Mouse (Mus musculus) forebrain, postnatal 0 days (tissue): ENCODE measurements around the gene Dap. TPM values are rescaled to one million over a fixed set of nuclear protein-coding genes. Genes with fewer than 3 reads are reported as not detected.
A peak's percentile ranks its signal among the peaks of the same experiment; 100 is the strongest.

Source experiments
- ATAC-seq: fragments of 200-750 bp; cut with Nextera tagmentation; 2 replicates; pipeline ENCODE4 v1.8.0; 2017; ENCODE audit warnings: mild to moderate bottlenecking, moderate library complexity
- DNase-seq: peaks from one replicate; pipeline ENCODE4 v3.0.0-alpha.2; 2015
- H3K27ac ChIP-seq: fragments of 300-500 bp; sonication (generic); 2 replicates; pipeline ENCODE4 v1.5.1; 2014; ENCODE audit warnings: low read depth, mild to moderate bottlenecking, antibody characterized with exemption, low read length, moderate library complexity, mixed read lengths
- H3K27me3 ChIP-seq: fragments of 300-500 bp; sonication (generic); 2 replicates; pipeline ENCODE4 v1.6.1; 2014; ENCODE audit warnings: mild to moderate bottlenecking, low read length, mixed read lengths; ENCODE audit not compliant: insufficient read depth
- H3K36me3 ChIP-seq: fragments of 300-500 bp; sonication (generic); 2 replicates; pipeline ENCODE4 v1.6.1; 2014; ENCODE audit warnings: mild to moderate bottlenecking, moderate library complexity; ENCODE audit not compliant: insufficient read depth
- H3K4me1 ChIP-seq: fragments of 300-500 bp; sonication (generic); 2 replicates; pipeline ENCODE4 v1.6.1; 2014; ENCODE audit warnings: antibody characterized with exemption; ENCODE audit not compliant: insufficient read depth
- H3K4me2 ChIP-seq: fragments of 300-500 bp; sonication (generic); 2 replicates; pipeline ENCODE4 v1.6.1; 2014; ENCODE audit warnings: low read depth, mild to moderate bottlenecking, moderate library complexity
- H3K4me3 ChIP-seq: fragments of 300-500 bp; sonication (generic); 2 replicates; pipeline ENCODE4 v1.5.1; 2014; ENCODE audit warnings: low read depth, low read length, mixed read lengths
- H3K9ac ChIP-seq: fragments of 300-500 bp; sonication (generic); 2 replicates; pipeline ENCODE4 v1.6.1; 2014; ENCODE audit warnings: mild to moderate bottlenecking
- H3K9me3 ChIP-seq: fragments of 300-500 bp; sonication (generic); 2 replicates; pipeline ENCODE4 v1.6.1; 2016; ENCODE audit warnings: low read length
- CTCF ChIP-seq: sonication (generic); IDR thresholded peaks from 2 replicates; pipeline ENCODE4 v1.5.1; 2016; ENCODE audit warnings: antibody characterized with exemption, control low read depth, low read depth
- WGBS: fragments of 180-500 bp; shearing (Covaris S2); extraction: QIAGEN DNeasy Blood & Tissue Kit; methylation state at CpG from one replicate; pipeline ENCODE4 v1.1.7; 2014; 5-methylcytosine and 5-hydroxymethylcytosine counted together
- polyA plus RNA-seq: library from polyadenylated mRNA; unstranded; fragments of >200 nt; fragmentation: Nextera tagmentation; extraction: Ambion mirVana; gene quantifications from 2 replicates; pipeline ENCODE4 v1.2.1, GENCODE M21; 2015
- total RNA-seq: library from RNA; depleted of rRNA; stranded (reverse); fragments of >200 nt; gene quantifications from 2 replicates; pipeline ENCODE4 v1.2.3, GENCODE M21; 2014; rRNA removed

The Dap gene
- total and polyA plus RNA-seq, 2 experiments from 2014 or later, result 16.1 to 22.6 TPM

GRCm38 (mm10) chr15:31315630-31316231 is 91.6 kb downstream of the Dap start:
- H3K4me1 ChIP-seq, result peaks cover 5% of the 10 kb centered on the region
- WGBS, result 4% methylated on average over 5 of the region's 5 CpGs
- no peaks in the 10 kb centered on the region for H3K27me3 ChIP-seq
- no peak overlapping the region for H3K27ac ChIP-seq
- H3K9ac ChIP-seq, result no peak overlapping the region
- H3K4me3 ChIP-seq, result no peak overlapping the region
- H3K9me3 ChIP-seq, result no peaks in the 10 kb centered on the region
- no peaks in the 10 kb centered on the region for H3K36me3 ChIP-seq
- no peak overlapping the region for H3K4me2 ChIP-seq
- ATAC-seq (peak; percentile 95), DNase-seq (peak; percentile 92)
- TF ChIP-seq CTCF, result peak; percentile 90

- H3K36me3 ChIP-seq, result no peaks in the 10 kb centered on the region
- ATAC-seq, result no peak
- H3K4me1 ChIP-seq, result peaks cover 5% of the 10 kb centered on the region
- 94% methylated on average over 3 of the region's 3 CpGs for WGBS
- no peak overlapping the region for H3K27ac ChIP-seq
- no peak for TF ChIP-seq CTCF
- H3K9ac ChIP-seq, result no peak overlapping the region
- H3K4me3 ChIP-seq, result no peak overlapping the region
- no peaks in the 10 kb centered on the region for H3K27me3 ChIP-seq
- H3K4me2 ChIP-seq, result no peak overlapping the region
- DNase-seq, result no peak
- H3K9me3 ChIP-seq, result no peaks in the 10 kb centered on the region
Observed at GRCm38 (mm10) chr15:31317056-31317805, 93.1 kb downstream of the Dap start.

- H3K4me2 ChIP-seq, result no peak overlapping the region
- H3K36me3 ChIP-seq, result no peaks in the 10 kb centered on the region
- no peaks in the 10 kb centered on the region for H3K27me3 ChIP-seq
- no peak for TF ChIP-seq CTCF
- H3K27ac ChIP-seq, result no peak overlapping the region
- no peak overlapping the region for H3K9ac ChIP-seq
- DNase-seq (peak; percentile 58), ATAC-seq (no peak)
- no peak overlapping the region for H3K4me3 ChIP-seq
- H3K4me1 ChIP-seq, result peaks cover 5% of the 10 kb centered on the region
- WGBS, result 16% methylated on average over 6 of the region's 6 CpGs
- H3K9me3 ChIP-seq, result no peaks in the 10 kb centered on the region
Observed at GRCm38 (mm10) chr15:31318158-31318955, 94.2 kb downstream of the Dap start.

GRCm38 (mm10) chr15:31319046-31319445 is 94.9 kb downstream of the Dap start:
- no peak overlapping the region for H3K9ac ChIP-seq
- no peak overlapping the region for H3K4me3 ChIP-seq
- no peak overlapping the region for H3K27ac ChIP-seq
- H3K4me2 ChIP-seq, result no peak overlapping the region
- TF ChIP-seq CTCF, result no peak
- H3K4me1 ChIP-seq, result peaks cover 5% of the 10 kb centered on the region
- H3K36me3 ChIP-seq, result no peaks in the 10 kb centered on the region
- 49% methylated on average over 4 of the region's 4 CpGs for WGBS
- no peak for ATAC-seq
- H3K27me3 ChIP-seq, result no peaks in the 10 kb centered on the region
- no peak for DNase-seq
- H3K9me3 ChIP-seq, result no peaks in the 10 kb centered on the region

GRCm38 (mm10) chr15:31320598-31321377 is 96.7 kb downstream of the Dap start:
- H3K27ac ChIP-seq, result no peak overlapping the region
- H3K4me3 ChIP-seq, result no peak overlapping the region
- H3K27me3 ChIP-seq, result no peaks in the 10 kb centered on the region
- H3K9me3 ChIP-seq, result no peaks in the 10 kb centered on the region
- no peak for DNase-seq
- peak; percentile 42 for TF ChIP-seq CTCF
- 31% methylated on average over 12 of the region's 12 CpGs for WGBS
- H3K9ac ChIP-seq, result no peak overlapping the region
- H3K36me3 ChIP-seq, result no peaks in the 10 kb centered on the region
- 0 out of 2 replicates have a peak overlapping the region, but pooled peaks have one; percentile 2 for H3K4me2 ChIP-seq
- ATAC-seq, result no peak; the same call in 1 of the 2 replicates
- H3K4me1 ChIP-seq, result peaks cover 5% of the 10 kb centered on the region

GRCm38 (mm10) chr15:31323684-31324083 is 99.6 kb downstream of the Dap start:
- DNase-seq, result no peak
- Histone ChIP-seq H3K27me3 (no peaks in the 10 kb centered on the region), H3K9ac (no peak overlapping the region), H3K4me3 (no peak overlapping the region), H3K4me1 (no peaks in the 10 kb centered on the region; the same call in 1 of the 2 replicates), H3K9me3 (no peaks in the 10 kb centered on the region), H3K36me3 (no peaks in the 10 kb centered on the region), H3K27ac (no peak overlapping the region), H3K4me2 (no peak overlapping the region)
- 80% methylated on average over 4 of the region's 4 CpGs for WGBS
- peak; percentile 26; the same call in 1 of the 2 replicates for TF ChIP-seq CTCF
- no peak for ATAC-seq

Other genes starting within 250 kb of the Dap start
- 1.3 TPM in 2 replicates for gene Ankrd33b, start 143.4 kb downstream of the Dap start, total RNA-seq
- gene Ankrd33b, start 143.4 kb downstream of the Dap start, polyA plus RNA-seq, result 1.1 and 1.2 TPM in 2 replicates
- 1.2 and 2.1 TPM in 2 replicates for gene Ropn1l, start 229.4 kb downstream of the Dap start, total RNA-seq
- 2.1 and 3.1 TPM in 2 replicates for gene Ropn1l, start 229.4 kb downstream of the Dap start, polyA plus RNA-seq